Mouse (Mus musculus): ENCODE data around the gene Vti1a.

Gene Vti1a

GRCm38 (mm10) chr19:55564104-55564938 is 248.2 kb downstream of the Vti1a start:
- DNase-seq, result no peak

GRCm38 (mm10) chr19:55565111-55565510 is 249.0 kb downstream of the Vti1a start:
- DNase-seq, result no peak

- DNase-seq, result no peak
Observed at GRCm38 (mm10) chr19:55565523-55566369, 249.7 kb downstream of the Vti1a start.

- DNase-seq, result no peak
Observed at GRCm38 (mm10) chr19:55569114-55569513, 253.0 kb downstream of the Vti1a start.

- DNase-seq, result no peak
Observed at GRCm38 (mm10) chr19:55569894-55570293, 253.8 kb downstream of the Vti1a start.

- DNase-seq, result no peak
Observed at GRCm38 (mm10) chr19:55570520-55571296, 254.6 kb downstream of the Vti1a start.

- DNase-seq, result no peak
Observed at GRCm38 (mm10) chr19:55571486-55571885, 255.4 kb downstream of the Vti1a start.

GRCm38 (mm10) chr19:55577306-55578042 is 261.4 kb downstream of the Vti1a start:
- no peak for DNase-seq

GRCm38 (mm10) chr19:55578094-55579085 is 262.3 kb downstream of the Vti1a start:
- no peak for DNase-seq

- no peak for DNase-seq
Observed at GRCm38 (mm10) chr19:55579310-55579709, 263.2 kb downstream of the Vti1a start.

- DNase-seq, result peak; percentile 93
Observed at GRCm38 (mm10) chr19:55580152-55580551, 264.1 kb downstream of the Vti1a start.

- DNase-seq, result peak; percentile 96
Observed at GRCm38 (mm10) chr19:55580667-55581066, 264.6 kb downstream of the Vti1a start.

GRCm38 (mm10) chr19:55582896-55583653 is 267.0 kb downstream of the Vti1a start:
- DNase-seq, result no peak

- DNase-seq, result no peak
Observed at GRCm38 (mm10) chr19:55585270-55586224, 269.5 kb downstream of the Vti1a start.

GRCm38 (mm10) chr19:55587638-55588421 is 271.7 kb downstream of the Vti1a start:
- DNase-seq, result no peak

GRCm38 (mm10) chr19:55588948-55589896 is 273.1 kb downstream of the Vti1a start:
- no peak for DNase-seq

All from kidney, adult 11 months (tissue).